Comparison of ENCODE assay signal across 14 mouse cellular contexts in the genomic region with DNA sequence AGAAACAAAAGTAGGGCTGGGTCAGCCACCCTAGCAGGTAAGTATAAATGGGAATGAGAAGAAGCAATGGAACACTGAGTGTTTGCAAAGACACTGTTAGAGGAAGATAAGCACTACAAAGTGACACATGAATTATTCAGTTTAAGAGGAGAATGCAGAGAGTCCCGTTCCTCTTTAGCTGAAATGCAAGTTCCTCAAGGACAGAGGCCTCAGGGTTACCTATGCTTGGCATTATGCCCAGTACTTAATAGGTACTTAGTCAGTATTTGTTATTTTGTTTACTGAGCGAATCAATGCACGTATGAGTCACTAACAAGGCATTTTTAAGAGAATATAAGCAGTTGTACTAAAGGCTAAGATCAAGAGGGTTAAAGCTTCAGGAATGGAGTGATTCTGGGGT.
"Had no signal": no experiment of that assay in that cellular context is flagged by ENCODE, and none has a peak within 500 bp of the region (broad histone marks: within the 10 kb centered on the region; RNA-seq: fewer than 3 reads in every experiment).

No protein-coding gene starts in this region.

- ATAC-seq: liver, postnatal 0 days; midbrain, embryonic 13.5 days; midbrain, embryonic 15.5 days had no signal

- H3K4me2 ChIP-seq: lung, embryonic 14.5 days; midbrain, embryonic 11.5 days; midbrain, embryonic 13.5 days; midbrain, embryonic 15.5 days; neural tube, embryonic 12.5 days; stomach, embryonic 15.5 days had no signal

- H3K27me3 ChIP-seq: megakaryocyte, embryonic 14.5 days; midbrain, embryonic 13.5 days; midbrain, embryonic 15.5 days; neural tube, embryonic 12.5 days; stomach, embryonic 15.5 days had no signal

- H3K36me3 ChIP-seq: midbrain, embryonic 13.5 days; midbrain, embryonic 15.5 days; neural tube, embryonic 12.5 days; stomach, embryonic 15.5 days had no signal

- DNase-seq: liver, postnatal 0 days; lung, embryonic 14.5 days; lung, postnatal 10 days; right cerebral cortex, postnatal 14 days; thymus, adult 18-20 months; thymus, postnatal 14 days; thymus, postnatal 36 days had no signal

- H3K9me3 ChIP-seq: midbrain, embryonic 13.5 days; midbrain, embryonic 15.5 days; neural tube, embryonic 12.5 days; stomach, embryonic 15.5 days had no signal

- H3K4me3 ChIP-seq: megakaryocyte, embryonic 14.5 days; midbrain, embryonic 13.5 days; midbrain, embryonic 15.5 days; neural tube, embryonic 12.5 days; stomach, embryonic 15.5 days had no signal

- H3K4me1 ChIP-seq: megakaryocyte, embryonic 14.5 days; midbrain, embryonic 13.5 days; midbrain, embryonic 15.5 days; neural tube, embryonic 12.5 days; stomach, embryonic 15.5 days had no signal

- H3K9ac ChIP-seq: liver, postnatal 0 days; lung, embryonic 14.5 days; midbrain, embryonic 13.5 days; midbrain, embryonic 15.5 days; neural tube, embryonic 12.5 days; stomach, embryonic 15.5 days had no signal

- H3K27ac ChIP-seq: macrophage; midbrain, embryonic 13.5 days; midbrain, embryonic 15.5 days; neural tube, embryonic 12.5 days; stomach, embryonic 15.5 days had no signal
